Mouse (Mus musculus): ENCODE results near the gene Shisa5. TPM values are rescaled to one million over a fixed set of nuclear protein-coding genes. Genes with fewer than 3 reads are reported as not detected.

The Shisa5 gene
- polyA plus RNA-seq, 1 experiment from 2014 or later: 42.0 TPM

DNA sequence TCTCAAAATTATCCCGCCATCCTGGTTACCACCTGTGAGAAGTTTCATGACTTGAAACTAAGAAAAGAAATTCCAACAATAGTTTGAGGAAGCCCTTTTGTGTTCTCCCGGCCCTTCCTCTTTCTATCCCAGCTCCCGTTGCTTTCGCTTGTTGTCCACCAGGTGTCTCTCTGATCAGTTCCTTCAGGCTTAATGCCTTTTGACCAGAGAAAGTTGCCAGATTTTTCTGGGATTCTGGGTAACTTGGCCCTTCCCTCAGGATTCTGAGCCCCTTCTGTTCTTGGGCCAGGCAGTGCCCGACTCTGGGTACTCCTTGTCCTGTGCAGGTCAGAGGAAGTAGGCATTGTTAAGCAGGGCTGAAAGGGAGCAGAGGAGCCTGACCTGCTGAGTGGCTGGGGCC lies 49.6 kb downstream of the Shisa5 start:
- H3K27ac ChIP-seq (replicated peaks): peak overlapping the region; percentile 63
- H3K4me3 ChIP-seq: no peak overlapping the region
- H3K27me3 ChIP-seq (replicated peaks; ENCODE audit: low read depth, poor library complexity, severe bottlenecking): no peaks in the 10 kb centered on the region
- H3K9me3 ChIP-seq: no peaks in the 10 kb centered on the region
- DNase-seq (ENCODE audit: low spot score): peak; percentile 29
- 17% methylated on average over 5 of the region's 5 CpGs for WGBS
- H3K4me1 ChIP-seq: peaks cover 35% of the 10 kb centered on the region
- H3K36me3 ChIP-seq (replicated peaks): peaks cover 32% of the 10 kb centered on the region

DNA sequence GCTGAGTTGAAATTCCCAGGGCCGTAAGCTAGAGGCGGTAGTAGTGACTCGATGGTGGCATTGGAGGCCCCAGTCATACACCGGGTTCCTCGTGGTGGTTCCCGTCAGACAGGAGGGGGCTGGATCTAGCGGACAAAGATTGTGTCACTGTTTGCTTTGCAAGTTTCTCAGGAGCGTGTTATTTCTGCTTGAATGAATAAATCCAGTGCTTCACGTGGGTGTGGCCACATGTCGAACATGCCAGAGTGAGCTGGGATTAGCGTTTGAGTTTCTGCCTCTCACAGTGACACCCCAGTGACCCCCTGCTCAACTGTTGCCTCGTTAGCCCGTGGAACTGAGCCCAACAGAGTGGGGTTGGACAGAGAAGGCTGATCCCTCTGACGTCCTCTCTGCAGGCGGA lies 52.1 kb downstream of the Shisa5 start:
- H3K27ac ChIP-seq (replicated peaks): 0 out of 2 replicates have a peak overlapping the region, but pooled peaks have one; percentile 3
- H3K27me3 ChIP-seq (replicated peaks; ENCODE audit: low read depth, poor library complexity, severe bottlenecking): no peaks in the 10 kb centered on the region
- no peaks in the 10 kb centered on the region for H3K9me3 ChIP-seq
- DNase-seq (ENCODE audit: low spot score): no peak
- peaks cover 33% of the 10 kb centered on the region for H3K36me3 ChIP-seq (replicated peaks)
- peaks cover 52% of the 10 kb centered on the region for H3K4me1 ChIP-seq
- no peak overlapping the region for H3K4me3 ChIP-seq
- WGBS: 69% methylated on average over 15 of the region's 15 CpGs

DNA sequence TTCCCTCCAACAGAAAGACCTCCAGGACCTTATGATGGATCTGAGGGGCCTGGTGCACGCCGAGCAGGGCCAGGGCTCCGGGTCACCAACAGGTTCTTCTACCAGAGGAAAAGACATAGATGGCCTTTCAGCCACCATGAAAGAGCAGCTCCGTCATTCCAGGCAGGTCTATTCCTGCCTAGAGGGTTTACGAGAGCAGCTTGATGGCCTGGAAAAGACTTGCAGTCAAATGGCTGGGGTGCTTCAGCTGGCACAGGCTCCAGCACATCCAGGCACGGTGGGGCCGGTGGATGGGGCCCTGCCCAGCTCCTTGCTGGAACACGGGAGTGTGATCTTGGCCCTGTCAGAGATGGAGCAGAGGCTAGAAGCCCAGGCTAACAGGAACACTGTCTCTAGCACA lies 53.4 kb downstream of the Shisa5 start:
- H3K9me3 ChIP-seq: no peaks in the 10 kb centered on the region
- H3K4me1 ChIP-seq: peaks cover 60% of the 10 kb centered on the region
- no peak overlapping the region for H3K4me3 ChIP-seq
- no peaks in the 10 kb centered on the region for H3K27me3 ChIP-seq (replicated peaks; ENCODE audit: low read depth, poor library complexity, severe bottlenecking)
- DNase-seq (ENCODE audit: low spot score): no peak
- 92% methylated on average over 8 of the region's 8 CpGs for WGBS
- H3K36me3 ChIP-seq (replicated peaks): peaks cover 33% of the 10 kb centered on the region
- no peak overlapping the region for H3K27ac ChIP-seq (replicated peaks)

DNA sequence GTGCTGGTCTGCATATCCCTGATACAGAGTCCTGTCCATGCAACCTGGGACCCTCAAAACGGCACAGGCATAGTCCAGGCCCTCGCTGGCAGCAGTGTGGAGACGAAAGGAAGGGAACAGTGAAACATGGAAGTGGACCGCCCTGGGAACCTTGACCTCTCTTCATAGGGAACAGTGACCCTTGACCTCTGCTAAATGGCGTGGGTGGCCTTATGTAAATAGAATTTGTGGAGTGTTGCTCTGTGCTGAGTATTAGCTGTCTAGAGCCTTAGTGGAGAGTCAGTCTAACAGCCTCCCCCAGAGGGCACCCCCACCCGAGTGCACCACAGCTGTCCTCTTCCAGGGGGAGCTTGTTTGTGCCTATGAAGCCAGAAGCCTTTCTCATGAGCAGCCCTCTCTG lies 54.4 kb downstream of the Shisa5 start:
- H3K27me3 ChIP-seq (replicated peaks; ENCODE audit: low read depth, poor library complexity, severe bottlenecking): no peaks in the 10 kb centered on the region
- DNase-seq (ENCODE audit: low spot score): no peak
- 0 out of 2 replicates have a peak overlapping the region, but pooled peaks have one; percentile 28 for H3K4me3 ChIP-seq
- peaks cover 70% of the 10 kb centered on the region for H3K4me1 ChIP-seq
- H3K36me3 ChIP-seq (replicated peaks): peaks cover 33% of the 10 kb centered on the region
- H3K27ac ChIP-seq (replicated peaks): 0 out of 2 replicates have a peak overlapping the region, but pooled peaks have one; percentile 15
- no peaks in the 10 kb centered on the region for H3K9me3 ChIP-seq
- WGBS: 30% methylated on average over 6 of the region's 6 CpGs

DNA sequence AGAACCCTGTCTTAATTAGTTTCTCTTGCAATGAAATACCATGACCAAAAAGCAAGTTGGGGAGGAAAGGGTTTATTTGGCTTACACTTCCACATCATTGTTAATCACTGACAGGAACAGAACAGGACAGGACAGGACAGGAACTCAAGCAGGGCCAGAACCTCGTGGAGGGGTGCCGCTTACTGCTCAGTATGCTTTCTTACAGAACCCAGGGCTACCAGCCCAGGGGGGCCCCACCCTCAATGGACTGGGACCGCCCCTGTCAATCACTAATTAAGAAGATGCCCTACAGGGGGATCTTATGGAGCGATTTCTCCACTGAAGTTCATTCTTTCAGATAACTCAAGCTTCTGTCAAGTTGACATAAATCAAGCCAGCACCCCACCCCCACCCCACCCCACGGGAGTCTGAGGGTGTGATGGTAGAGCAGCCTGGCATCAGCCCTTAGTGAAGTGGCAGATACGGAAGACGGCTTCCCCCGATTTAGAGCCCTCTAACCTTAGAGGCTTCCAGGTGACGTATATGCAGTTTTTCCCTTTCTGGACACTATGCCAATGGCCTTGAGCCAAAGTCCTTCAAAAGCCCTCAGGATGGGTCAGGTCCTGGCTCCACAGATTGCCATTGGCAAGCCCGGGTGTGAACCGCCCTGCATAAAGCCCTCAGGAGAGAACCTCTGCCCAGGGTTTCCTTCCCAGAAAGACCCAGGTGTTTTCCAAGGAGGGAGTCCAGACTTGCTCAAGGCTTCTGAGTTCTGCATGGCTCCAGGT lies 55.6 kb downstream of the Shisa5 start:
- Histone ChIP-seq H3K36me3 (replicated peaks) (peaks cover 37% of the 10 kb centered on the region), H3K27me3 (replicated peaks; ENCODE audit: low read depth, poor library complexity, severe bottlenecking) (no peaks in the 10 kb centered on the region), H3K9me3 (no peaks in the 10 kb centered on the region), H3K27ac (replicated peaks) (peak overlapping the region; percentile 100), H3K4me1 (peaks cover 76% of the 10 kb centered on the region), H3K4me3 (peak overlapping the region; percentile 87)
- WGBS: 13% methylated on average over 11 of the region's 11 CpGs
- DNase-seq (ENCODE audit: low spot score): no peak

DNA sequence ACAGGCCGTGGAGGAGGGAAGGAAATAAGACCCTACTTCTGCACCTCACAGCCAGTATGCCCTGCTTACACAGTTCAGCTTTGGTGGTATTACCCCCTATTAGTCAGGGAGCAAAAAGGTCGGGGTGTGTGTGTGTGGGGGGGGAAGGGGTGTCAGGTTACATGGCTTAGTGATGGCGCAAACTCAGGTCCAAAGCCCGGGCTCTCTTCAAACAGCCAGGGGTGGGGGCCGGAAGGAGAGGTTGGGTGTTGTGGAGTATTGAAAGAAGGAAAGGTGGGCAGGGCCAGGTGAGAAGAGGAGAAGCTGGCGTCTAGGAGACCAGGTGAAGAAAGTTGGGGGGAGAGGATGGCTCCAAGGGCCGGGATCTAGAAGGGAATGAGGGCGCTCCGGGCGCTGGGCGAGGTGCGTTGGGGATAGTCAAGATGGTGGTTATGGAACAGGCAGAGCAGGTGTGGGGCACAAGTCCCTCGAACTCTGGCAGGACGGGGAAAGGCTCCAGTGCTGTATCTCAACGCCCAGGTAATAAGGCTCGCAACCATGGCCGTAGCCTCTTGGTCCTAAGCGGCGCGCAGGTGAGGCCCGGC lies 56.3 kb downstream of the Shisa5 start:
- Histone ChIP-seq H3K4me3 (peak overlapping the region; percentile 87), H3K27ac (replicated peaks) (peak overlapping the region; percentile 100), H3K9me3 (no peaks in the 10 kb centered on the region), H3K36me3 (replicated peaks) (peaks cover 44% of the 10 kb centered on the region), H3K4me1 (peaks cover 82% of the 10 kb centered on the region), H3K27me3 (replicated peaks; ENCODE audit: low read depth, poor library complexity, severe bottlenecking) (no peaks in the 10 kb centered on the region)
- DNase-seq (ENCODE audit: low spot score): peak; percentile 83
- WGBS: 1% methylated on average over 21 of the region's 21 CpGs

DNA sequence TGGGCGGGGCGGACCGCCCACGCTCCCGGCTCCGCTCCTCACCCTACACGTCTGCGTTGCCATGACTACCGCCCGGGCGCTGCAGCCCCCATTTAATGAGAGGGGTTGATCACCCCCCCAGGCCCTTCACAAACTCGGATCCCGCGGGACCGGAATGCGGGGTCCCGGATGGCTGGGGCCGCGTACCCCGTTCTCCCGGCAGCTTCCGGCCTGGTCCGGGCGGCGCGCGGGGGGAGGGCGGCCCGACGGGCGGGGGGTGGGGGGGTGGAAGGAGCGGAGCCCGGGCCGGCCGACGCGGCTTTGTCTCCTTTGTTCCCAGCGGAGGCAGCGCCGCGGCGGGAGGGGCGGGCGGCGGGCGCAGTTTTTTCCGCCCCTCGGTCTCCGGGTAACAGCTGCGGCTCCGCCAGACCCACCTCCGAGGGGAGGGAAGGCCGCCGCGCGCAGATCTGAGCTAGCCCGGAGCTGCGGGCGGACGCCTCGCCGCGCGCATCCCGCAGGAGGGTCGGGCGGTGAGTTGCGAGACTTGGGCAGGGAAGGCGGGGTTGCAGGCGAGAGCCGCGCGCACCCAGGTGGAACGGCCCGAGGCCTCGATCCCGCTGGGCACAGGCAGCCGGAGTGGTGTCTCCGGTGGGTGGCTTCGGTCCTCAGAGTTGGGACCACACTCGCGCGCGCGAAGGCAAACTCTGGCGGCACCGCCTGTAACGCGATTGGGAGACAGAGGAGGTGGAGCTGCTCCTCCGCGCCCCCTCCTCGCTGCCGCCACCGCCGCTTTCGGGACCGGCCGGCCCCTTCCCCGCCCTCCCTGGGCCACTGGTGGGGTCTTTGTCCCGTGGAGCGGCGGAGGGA lies 57.0 kb downstream of the Shisa5 start, which contains the start of gene Plxnb1:
Plxnb1 (plus strand) TSS at position 253 of the 846 bp plus-strand sequence.
- peaks cover 77% of the 10 kb centered on the region for H3K4me1 ChIP-seq
- WGBS: under 1% methylated on average over 101 of the region's 102 CpGs

DNA sequence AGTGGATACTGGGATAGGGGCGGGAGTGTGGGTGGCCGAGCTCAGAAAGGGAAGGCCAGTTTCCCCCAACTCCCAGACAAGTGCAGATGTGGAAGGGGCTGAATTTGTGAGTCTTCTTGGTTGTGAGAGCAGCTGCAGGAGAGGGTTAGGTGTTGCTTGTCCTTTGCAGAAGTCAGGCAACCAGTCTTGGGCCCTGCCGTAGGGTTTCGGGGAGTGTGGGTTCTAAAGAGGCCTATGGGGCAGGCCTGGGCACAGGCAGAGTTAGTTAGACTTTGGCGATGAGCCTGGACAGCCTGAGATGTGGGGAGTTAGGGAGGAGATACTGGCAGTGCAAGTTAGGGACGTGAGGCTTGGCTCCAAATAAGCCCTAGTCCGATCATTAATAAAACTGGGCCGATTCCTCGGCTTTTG lies 57.9 kb downstream of the Shisa5 start:
- WGBS: 29% methylated on average over 9 of the region's 9 CpGs
- H3K9me3 ChIP-seq: no peaks in the 10 kb centered on the region
- peak overlapping the region; percentile 87 for H3K4me3 ChIP-seq
- peak overlapping the region; percentile 100 for H3K27ac ChIP-seq (replicated peaks)
- peaks cover 70% of the 10 kb centered on the region for H3K4me1 ChIP-seq
- DNase-seq (ENCODE audit: low spot score): no peak
- H3K36me3 ChIP-seq (replicated peaks): peaks cover 45% of the 10 kb centered on the region
- H3K27me3 ChIP-seq (replicated peaks; ENCODE audit: low read depth, poor library complexity, severe bottlenecking): no peaks in the 10 kb centered on the region

More for the DNA sequence above, 57.0 kb downstream of the Shisa5 start, which contains the start of gene Plxnb1:
- Histone ChIP-seq H3K9me3 (no peaks in the 10 kb centered on the region), H3K36me3 (replicated peaks) (peaks cover 45% of the 10 kb centered on the region), H3K27ac (replicated peaks) (peak within 1 kb of the TSS; percentile 100), H3K27me3 (replicated peaks; ENCODE audit: low read depth, poor library complexity, severe bottlenecking) (no peaks in the 10 kb centered on the region), H3K4me3 (peak within 1 kb of the TSS; percentile 87)
- DNase-seq (ENCODE audit: low spot score): peak; percentile 90

DNA sequence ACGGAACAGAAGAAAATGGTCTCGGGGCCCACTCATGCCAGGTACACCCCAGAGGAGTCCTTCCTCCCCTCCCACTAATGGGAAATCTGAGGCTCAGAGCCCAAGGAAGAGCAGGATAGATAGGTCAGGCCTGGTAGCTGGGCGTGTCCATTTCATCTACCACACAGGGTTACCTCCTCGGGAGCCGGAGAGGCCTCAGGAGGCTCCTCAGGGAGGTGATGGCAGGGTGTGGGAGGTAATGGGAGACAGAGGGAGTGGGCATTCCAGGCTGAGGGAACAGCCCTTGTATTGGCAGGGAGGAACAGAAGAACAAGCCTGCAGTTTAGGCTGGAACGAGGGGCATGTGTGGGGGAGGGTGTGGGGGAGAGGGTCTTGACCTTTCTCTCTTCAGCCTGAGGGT lies 58.5 kb downstream of the Shisa5 start:
- H3K4me3 ChIP-seq: peak overlapping the region; percentile 87
- peaks cover 65% of the 10 kb centered on the region for H3K4me1 ChIP-seq
- WGBS: 27% methylated on average over 6 of the region's 6 CpGs
- peaks cover 45% of the 10 kb centered on the region for H3K36me3 ChIP-seq (replicated peaks)
- H3K27ac ChIP-seq (replicated peaks): peak overlapping the region; percentile 100
- H3K27me3 ChIP-seq (replicated peaks; ENCODE audit: low read depth, poor library complexity, severe bottlenecking): no peaks in the 10 kb centered on the region
- DNase-seq (ENCODE audit: low spot score): peak; percentile 42
- no peaks in the 10 kb centered on the region for H3K9me3 ChIP-seq

DNA sequence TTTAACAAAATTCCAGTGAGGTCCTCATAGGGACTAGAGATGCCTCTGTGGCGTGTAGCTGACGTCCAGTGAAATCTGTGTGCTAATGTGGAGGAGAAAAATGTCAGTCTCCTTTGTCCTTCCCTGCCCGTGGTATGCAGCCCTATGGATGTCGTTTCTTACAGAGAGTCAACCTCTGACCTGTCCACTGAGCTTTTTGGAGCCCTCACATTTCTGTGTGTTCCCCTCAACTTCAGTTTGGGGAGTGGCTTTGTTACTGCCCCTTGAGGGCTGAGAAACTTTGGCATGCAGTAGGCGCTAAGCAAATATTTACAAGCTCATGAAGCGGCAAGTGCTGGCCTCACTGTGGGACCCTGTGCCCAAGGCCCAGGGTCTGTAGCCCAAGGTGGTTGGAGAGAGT lies 58.9 kb downstream of the Shisa5 start:
- Histone ChIP-seq H3K27me3 (replicated peaks; ENCODE audit: low read depth, poor library complexity, severe bottlenecking) (no peaks in the 10 kb centered on the region), H3K4me1 (peaks cover 65% of the 10 kb centered on the region), H3K9me3 (no peaks in the 10 kb centered on the region), H3K27ac (replicated peaks) (peak overlapping the region; percentile 100), H3K36me3 (replicated peaks) (peaks cover 45% of the 10 kb centered on the region), H3K4me3 (peak overlapping the region; percentile 87)
- WGBS: 27% methylated on average over 6 of the region's 6 CpGs
- DNase-seq (ENCODE audit: low spot score): no peak

DNA sequence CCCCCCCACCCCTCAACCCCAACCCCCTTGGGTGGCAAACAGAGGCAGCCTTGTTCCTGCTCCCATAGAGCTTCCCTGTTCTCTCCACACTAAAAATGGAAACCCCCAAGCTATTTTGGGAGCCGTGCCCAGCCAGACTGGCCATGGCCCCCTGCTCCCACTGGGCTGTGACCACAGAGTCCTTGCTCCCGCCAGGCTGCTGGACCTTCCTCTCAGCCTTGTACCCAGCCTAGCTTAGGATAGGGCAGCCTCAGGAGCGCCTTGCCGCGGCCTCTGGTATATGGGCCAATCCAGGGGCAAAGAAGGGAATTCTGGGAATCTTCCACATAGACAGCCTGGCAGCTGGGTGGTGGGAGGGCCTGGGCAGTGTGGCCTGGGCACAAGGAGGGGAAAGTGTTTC lies 59.5 kb downstream of the Shisa5 start:
- WGBS: 54% methylated on average over 5 of the region's 5 CpGs
- DNase-seq (ENCODE audit: low spot score): no peak
- peak overlapping the region; percentile 87 for H3K4me3 ChIP-seq
- H3K27me3 ChIP-seq (replicated peaks; ENCODE audit: low read depth, poor library complexity, severe bottlenecking): no peaks in the 10 kb centered on the region
- H3K9me3 ChIP-seq: no peaks in the 10 kb centered on the region
- peak overlapping the region; percentile 100 for H3K27ac ChIP-seq (replicated peaks)
- H3K4me1 ChIP-seq: peaks cover 60% of the 10 kb centered on the region
- H3K36me3 ChIP-seq (replicated peaks): peaks cover 45% of the 10 kb centered on the region

DNA sequence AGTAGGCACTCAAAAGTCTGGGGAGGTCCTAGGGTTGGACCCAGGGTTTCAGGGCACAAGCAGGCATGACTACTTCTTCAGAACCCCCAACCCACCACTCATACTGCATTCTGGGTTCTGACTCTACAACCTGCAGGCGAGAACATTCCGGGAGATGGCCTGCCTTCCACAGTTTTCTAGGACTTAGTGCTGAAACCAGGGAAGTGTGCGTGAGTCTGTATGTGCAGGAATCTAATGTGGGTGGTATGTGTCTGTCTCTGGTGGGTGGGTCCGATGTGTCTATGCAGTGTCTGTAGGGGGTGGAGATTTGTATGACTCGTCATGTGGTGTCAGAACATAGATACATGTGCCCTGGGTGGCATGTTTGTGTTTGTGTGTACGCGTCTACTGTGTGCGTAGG lies 60.0 kb downstream of the Shisa5 start:
- H3K4me3 ChIP-seq: peak overlapping the region; percentile 87
- peaks cover 48% of the 10 kb centered on the region for H3K36me3 ChIP-seq (replicated peaks)
- H3K9me3 ChIP-seq: no peaks in the 10 kb centered on the region
- peak overlapping the region; percentile 100 for H3K27ac ChIP-seq (replicated peaks)
- WGBS: 92% methylated on average over 8 of the region's 8 CpGs
- no peaks in the 10 kb centered on the region for H3K27me3 ChIP-seq (replicated peaks; ENCODE audit: low read depth, poor library complexity, severe bottlenecking)
- peaks cover 55% of the 10 kb centered on the region for H3K4me1 ChIP-seq
- no peak for DNase-seq (ENCODE audit: low spot score)
